Mouse (Mus musculus) left cerebral cortex, postnatal 4 days (tissue): ENCODE results near the gene Luzp1. TPM values are rescaled to one million over a fixed set of nuclear protein-coding genes. Genes with fewer than 3 reads are reported as not detected.
A peak's percentile ranks its signal among the peaks of the same experiment; 100 is the strongest.

ENCODE experiments used
- DNase-seq: peaks from one replicate; pipeline ENCODE4 v3.0.0-alpha.2; 2022
- intact Hi-C: fragments of 180-260 bp; cut with DNase I; formaldehyde crosslinking; loops from one replicate; pipeline ENCODE4 v1.15.1; 2025
- total RNA-seq, 2 experiments: library from RNA; stranded (reverse); gene quantifications; 2 replicates each; pipeline ENCODE4 v1.2.3; 2021

The Luzp1 gene
- total RNA-seq, 2 experiments from 2014 or later = 24.6 to 33.8 TPM

- intact Hi-C loops = no loop called here
- DNase-seq = no peak
Measured at GRCm38 (mm10) chr4:136461761-136462085, 7.8 kb upstream of the Luzp1 start.

- intact Hi-C loops = no loop called here
- peak; percentile 45 for DNase-seq
Measured at GRCm38 (mm10) chr4:136462086-136462838, 7.3 kb upstream of the Luzp1 start, which contains the start of gene 6030445D17Rik. Gene 6030445D17Rik (plus strand): TSS chr4:136462250.

- DNase-seq = no peak
- intact Hi-C loops = no loop called here
Measured at GRCm38 (mm10) chr4:136462839-136463178, 6.8 kb upstream of the Luzp1 start.

- no peak for DNase-seq
- intact Hi-C loops = no loop called here
Measured at GRCm38 (mm10) chr4:136463436-136463835, 6.1 kb upstream of the Luzp1 start.

GRCm38 (mm10) chr4:136466226-136466625 lies 3.3 kb upstream of the Luzp1 start:
- intact Hi-C loops = no loop called here

GRCm38 (mm10) chr4:136468553-136469327 lies 821 bp upstream of the Luzp1 start:
- no peak for DNase-seq
- intact Hi-C loops = no loop called here

More at GRCm38 (mm10) chr4:136466226-136466625, 3.3 kb upstream of the Luzp1 start:
- DNase-seq = peak; percentile 76

GRCm38 (mm10) chr4:136469941-136470346 lies 383 bp downstream of the Luzp1 start:
- intact Hi-C loops = no loop called here
- peak; percentile 61 for DNase-seq

- peak; percentile 31 for DNase-seq
- intact Hi-C loops = no loop called here
Measured at GRCm38 (mm10) chr4:136470347-136471071, 948 bp downstream of the Luzp1 start.

GRCm38 (mm10) chr4:136476692-136477091 lies 7.1 kb downstream of the Luzp1 start:
- intact Hi-C loops = no loop called here
- no peak for DNase-seq

- intact Hi-C loops = no loop called here
- no peak for DNase-seq
Measured at GRCm38 (mm10) chr4:136486549-136486948, 17.0 kb downstream of the Luzp1 start.

GRCm38 (mm10) chr4:136495993-136496392 lies 26.4 kb downstream of the Luzp1 start:
- no peak for DNase-seq
- intact Hi-C loops = no loop called here

- intact Hi-C loops = no loop called here
- no peak for DNase-seq
Measured at GRCm38 (mm10) chr4:136505426-136506215, 36.1 kb downstream of the Luzp1 start.

- intact Hi-C loops = loop anchor here (10.0 kb wide), 1 partner anchor 125 kb away; no protein-coding TSS in a partner anchor
- peak; percentile 14 for DNase-seq
Measured at GRCm38 (mm10) chr4:136509857-136510256, 40.3 kb downstream of the Luzp1 start.

- intact Hi-C loops = loop anchor here (10.0 kb wide), 1 partner anchor 127 kb away; no protein-coding TSS in a partner anchor
- no peak for DNase-seq
Measured at GRCm38 (mm10) chr4:136511708-136512107, 42.1 kb downstream of the Luzp1 start.

- intact Hi-C loops = loop anchor here (10.0 kb wide), 1 partner anchor 128 kb away; no protein-coding TSS in a partner anchor
- DNase-seq = no peak
Measured at GRCm38 (mm10) chr4:136512905-136513304, 43.3 kb downstream of the Luzp1 start.

- intact Hi-C loops = loop anchor here (10.0 kb wide), 1 partner anchor 133 kb away; no protein-coding TSS in a partner anchor
- no peak for DNase-seq
Measured at GRCm38 (mm10) chr4:136518141-136518540, 48.6 kb downstream of the Luzp1 start.

GRCm38 (mm10) chr4:136518576-136518975 lies 49.0 kb downstream of the Luzp1 start:
- intact Hi-C loops = loop anchor here (10.0 kb wide), 1 partner anchor 134 kb away; no protein-coding TSS in a partner anchor

GRCm38 (mm10) chr4:136519866-136520265 lies 50.3 kb downstream of the Luzp1 start:
- DNase-seq = no peak
- intact Hi-C loops = loop anchor here (10.0 kb wide), 1 partner anchor 135 kb away; no protein-coding TSS in a partner anchor

More at GRCm38 (mm10) chr4:136518576-136518975, 49.0 kb downstream of the Luzp1 start:
- DNase-seq = no peak

- intact Hi-C loops = no loop called here
Measured at GRCm38 (mm10) chr4:136521898-136522297, 52.3 kb downstream of the Luzp1 start.

GRCm38 (mm10) chr4:136524309-136524708 lies 54.7 kb downstream of the Luzp1 start:
- intact Hi-C loops = no loop called here
- DNase-seq = no peak

More at GRCm38 (mm10) chr4:136521898-136522297, 52.3 kb downstream of the Luzp1 start:
- no peak for DNase-seq
